Mouse (Mus musculus) gastrocnemius, postnatal 4 days (tissue): Measurements from ENCODE around the gene Gfral. TPM values are rescaled to one million over a fixed set of nuclear protein-coding genes. Genes with fewer than 3 reads are reported as not detected.

Experiments
- DNase-seq, 2 experiments: peaks; one replicate each; pipeline ENCODE4 v3.0.0; 2021 to 2022; ENCODE audit warnings: low spot score in 2 of 2, mixed read lengths in 2 of 2
- long read RNA-seq, 2 experiments: library from polyadenylated mRNA; stranded (forward); transcript quantifications; one replicate each; pipeline ENCODE4 v2.0.0; 2021
- total RNA-seq, 2 experiments: library from RNA; stranded (reverse); gene quantifications; 2 replicates each; pipeline ENCODE4 v1.2.3; 2021

The Gfral gene
- total RNA-seq = not detected
- long read RNA-seq, experiment 1 = 0 reads
- long read RNA-seq, experiment 2 = 0 reads

DNA sequence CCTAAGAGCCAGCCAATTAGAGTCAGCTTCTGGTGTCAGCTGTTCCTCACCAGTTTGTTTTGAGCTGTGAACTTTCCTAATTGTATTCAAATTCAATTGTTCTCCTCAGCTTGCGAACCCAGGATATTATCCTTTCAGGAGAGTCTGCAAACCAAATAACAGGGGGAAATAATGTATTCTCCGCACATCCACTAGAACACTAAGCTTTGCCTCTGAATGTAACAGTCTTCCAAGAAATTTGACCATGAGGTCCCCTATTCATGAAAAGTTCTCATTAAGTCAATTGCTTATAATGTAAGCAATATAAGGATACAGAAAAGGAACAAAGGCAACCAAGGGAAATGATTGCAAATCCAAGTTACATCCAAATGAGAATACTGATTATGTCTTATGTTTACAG lies at the start of gene Gfral:
Gfral (minus strand) TSS at position 101 of the 400 bp plus-strand sequence.
- no peak for DNase-seq

DNA sequence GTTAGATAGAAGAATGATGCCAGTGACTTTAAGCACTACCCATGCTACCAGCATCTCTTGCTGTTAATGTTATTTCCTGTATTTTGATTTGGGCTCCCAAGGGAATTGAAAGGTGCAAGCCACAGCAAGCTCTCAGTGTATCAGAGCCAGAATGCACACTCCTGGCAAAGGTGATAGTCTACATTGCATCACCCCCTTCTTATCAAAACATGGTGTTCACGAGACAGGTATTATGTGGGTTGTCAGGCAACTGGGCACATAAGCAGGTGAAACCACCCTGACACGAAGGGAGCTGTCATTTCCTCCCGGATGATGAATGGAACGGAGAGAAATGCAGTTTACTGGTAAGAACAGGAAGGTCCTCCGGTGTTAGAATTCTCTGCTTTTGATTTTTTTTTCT lies 44.3 kb upstream of the Gfral start:
- DNase-seq = no peak

DNA sequence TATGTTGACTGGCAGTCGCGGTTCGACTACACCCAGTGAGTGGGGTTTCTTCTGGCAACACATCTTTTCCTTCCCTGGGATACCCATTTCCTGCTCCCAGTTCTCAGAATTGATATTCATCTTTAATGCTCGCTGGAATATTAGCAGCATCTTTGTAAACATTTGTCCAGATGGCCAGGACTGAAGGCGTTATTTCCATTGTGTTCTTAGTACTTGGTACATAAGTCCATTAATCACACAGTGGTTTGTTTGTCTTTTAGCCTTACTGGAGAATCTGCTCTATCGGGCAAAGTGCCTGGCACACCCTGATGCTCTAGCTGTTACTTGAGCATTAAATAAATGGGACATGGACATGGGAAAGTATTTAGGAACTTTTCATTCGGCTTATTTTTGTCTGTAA lies 39.1 kb upstream of the Gfral start:
- no peak for DNase-seq

DNA sequence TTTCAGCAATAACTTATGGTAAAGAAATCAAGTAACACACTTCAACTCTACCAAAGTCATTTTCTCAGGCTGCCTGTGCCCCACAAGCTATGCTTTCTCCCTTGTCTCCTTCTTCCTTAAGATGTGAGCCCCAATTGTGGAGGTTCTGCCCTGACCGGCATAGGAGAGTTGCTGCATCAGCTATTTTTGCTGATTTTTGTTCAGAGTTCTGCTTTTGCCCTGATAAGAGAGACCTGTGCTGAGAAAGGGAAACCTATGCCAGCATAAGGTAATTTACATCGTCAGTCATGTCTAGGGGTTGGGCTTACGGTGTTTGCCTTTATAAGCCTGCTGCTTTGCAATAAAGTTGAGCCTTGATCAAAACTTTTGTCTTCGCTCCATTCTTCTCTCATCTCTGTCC lies 38.7 kb upstream of the Gfral start:
- no peak for DNase-seq

DNA sequence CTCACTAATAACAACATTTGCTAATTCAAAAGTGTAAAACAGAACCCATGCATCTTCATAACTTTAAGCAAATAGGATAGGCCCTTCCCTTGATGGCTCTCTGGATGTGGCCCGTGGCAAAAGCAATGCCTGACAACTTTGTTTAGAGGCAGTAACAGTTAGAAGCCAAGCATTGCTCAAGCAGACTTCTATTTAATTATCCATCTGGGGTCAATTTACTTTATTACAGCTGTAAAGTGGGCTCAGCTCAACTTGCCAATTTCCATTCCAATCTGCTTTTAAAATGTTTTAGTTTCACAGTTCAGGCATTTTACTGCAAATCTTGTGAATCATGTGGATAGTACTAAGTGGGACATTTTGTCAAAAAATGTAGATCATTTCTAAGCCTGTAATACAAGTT lies 28.9 kb upstream of the Gfral start:
- DNase-seq = no peak

DNA sequence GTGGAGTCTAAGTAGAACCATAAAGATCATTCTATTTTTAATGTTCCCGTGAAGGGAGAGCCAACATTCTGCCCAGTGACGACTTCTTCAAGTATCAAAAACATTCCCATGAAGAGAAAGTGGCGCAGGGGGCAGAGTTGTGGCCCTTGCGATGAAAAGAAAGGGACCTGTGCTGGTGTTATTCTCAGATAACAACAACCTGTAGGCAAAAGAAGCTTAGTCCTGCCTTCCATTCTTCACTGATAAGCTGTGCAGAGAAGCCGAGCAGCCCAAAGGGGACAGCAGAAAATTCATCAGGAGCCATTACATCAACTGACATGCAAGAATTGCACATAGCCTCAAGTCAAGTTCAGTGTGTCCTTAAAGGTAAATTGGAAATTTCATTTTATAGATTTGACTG lies 24.5 kb upstream of the Gfral start:
- no peak for DNase-seq

DNA sequence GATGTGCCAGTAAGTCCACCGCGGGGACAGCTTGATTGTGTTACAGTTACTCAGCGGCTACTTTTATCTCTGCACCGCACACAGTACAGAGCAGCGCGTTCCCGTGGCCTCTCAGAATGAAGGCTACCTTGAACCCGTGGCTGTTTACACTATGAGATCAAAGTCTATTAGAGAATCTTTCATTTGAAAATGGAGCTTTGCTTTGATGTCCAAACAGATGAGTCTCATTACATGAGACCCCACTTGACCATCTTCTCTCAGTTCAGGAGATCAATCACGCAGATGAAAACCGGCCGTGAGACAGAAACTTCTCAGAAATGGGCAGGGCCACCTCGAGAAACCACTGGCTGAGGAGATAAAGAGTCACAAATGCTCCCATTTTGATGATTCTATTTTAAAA lies 23.8 kb upstream of the Gfral start:
- no peak for DNase-seq

DNA sequence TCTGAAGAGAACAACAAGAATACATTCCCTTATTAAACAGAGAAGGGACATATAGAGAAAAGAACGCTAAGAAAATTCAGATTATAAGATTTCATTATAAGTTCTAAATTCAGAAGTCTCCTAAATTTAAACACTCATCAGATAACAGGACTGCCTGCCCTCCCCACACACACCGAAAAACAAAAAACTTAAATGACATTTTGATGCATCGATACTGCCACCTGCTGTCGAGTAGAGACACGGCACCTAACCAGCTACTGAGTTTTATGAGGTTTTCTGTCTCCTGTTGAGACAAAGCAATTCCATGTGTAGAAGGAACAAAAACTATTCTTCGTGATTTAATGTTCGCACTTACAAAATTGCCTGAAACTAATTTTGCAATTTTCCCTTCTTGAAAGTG lies 23.2 kb upstream of the Gfral start:
- DNase-seq = peak; percentile 26 to 54

DNA sequence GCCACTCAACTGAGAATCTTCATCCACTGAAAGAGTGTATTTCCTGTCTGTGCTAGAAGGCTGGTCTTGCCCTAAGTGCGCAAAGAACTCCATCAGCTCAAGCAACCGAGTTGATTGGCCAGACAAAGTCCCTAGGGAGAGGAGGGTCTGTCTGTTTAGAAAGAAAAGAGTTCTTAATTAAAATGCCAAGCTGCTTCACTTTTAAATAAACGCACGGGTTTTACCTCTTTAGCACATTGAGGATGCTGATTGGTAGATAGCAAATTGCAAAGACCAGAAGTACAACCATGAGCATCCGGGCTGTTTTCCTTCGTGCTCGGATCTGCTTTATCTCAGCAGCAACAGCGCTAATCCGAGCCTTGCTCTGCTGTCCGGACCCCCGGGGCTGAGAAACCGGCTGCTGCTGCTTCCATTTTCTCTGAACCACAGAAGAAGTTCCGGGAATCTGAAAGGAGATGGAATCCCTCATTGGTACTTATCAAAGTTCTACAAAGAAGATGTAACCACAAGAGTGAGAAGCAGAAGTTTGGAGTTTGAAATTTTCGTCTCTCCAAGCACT lies 22.6 kb upstream of the Gfral start:
- DNase-seq = peak in 1 of 2 experiments; percentile 38

DNA sequence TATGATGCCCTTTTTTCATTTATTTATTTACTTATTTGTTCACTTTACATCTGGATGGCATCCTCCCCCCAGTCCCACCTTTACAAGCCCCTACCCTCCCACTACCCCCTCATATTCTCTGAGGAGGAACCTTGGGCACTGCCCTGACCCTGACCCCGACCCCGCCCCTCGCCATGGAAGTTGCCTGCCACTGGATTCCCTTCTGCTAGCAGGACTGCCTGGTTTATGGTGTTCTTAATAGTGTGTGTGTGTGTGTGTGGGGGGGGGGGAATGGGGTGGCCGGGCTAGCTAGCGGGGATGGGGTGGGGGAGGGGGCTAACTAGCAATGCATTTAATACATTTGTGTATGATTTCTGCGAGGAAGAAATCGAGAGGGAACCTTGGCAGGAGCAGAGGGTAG lies 21.4 kb upstream of the Gfral start:
- no peak for DNase-seq

DNA sequence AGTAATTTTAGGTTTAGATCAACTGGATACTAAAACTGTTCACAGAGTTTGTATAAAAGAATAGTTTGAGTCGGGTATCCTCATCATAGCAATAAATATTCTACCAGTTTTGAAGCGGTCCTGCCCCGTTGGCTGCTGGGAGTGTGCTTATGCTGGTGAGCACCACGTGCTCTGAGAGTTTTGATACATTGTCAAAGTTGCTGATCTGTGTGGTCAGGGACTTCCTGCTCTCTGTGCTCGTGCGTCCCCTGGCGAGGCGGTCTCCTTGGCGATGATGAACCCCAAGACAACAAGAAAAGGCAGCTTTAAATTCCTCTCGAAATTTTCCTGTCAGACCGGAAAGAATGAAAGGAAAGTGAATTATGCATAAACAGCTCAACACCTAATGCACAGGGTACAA lies 16.9 kb upstream of the Gfral start:
- DNase-seq = peak in 1 of 2 experiments; percentile 12

DNA sequence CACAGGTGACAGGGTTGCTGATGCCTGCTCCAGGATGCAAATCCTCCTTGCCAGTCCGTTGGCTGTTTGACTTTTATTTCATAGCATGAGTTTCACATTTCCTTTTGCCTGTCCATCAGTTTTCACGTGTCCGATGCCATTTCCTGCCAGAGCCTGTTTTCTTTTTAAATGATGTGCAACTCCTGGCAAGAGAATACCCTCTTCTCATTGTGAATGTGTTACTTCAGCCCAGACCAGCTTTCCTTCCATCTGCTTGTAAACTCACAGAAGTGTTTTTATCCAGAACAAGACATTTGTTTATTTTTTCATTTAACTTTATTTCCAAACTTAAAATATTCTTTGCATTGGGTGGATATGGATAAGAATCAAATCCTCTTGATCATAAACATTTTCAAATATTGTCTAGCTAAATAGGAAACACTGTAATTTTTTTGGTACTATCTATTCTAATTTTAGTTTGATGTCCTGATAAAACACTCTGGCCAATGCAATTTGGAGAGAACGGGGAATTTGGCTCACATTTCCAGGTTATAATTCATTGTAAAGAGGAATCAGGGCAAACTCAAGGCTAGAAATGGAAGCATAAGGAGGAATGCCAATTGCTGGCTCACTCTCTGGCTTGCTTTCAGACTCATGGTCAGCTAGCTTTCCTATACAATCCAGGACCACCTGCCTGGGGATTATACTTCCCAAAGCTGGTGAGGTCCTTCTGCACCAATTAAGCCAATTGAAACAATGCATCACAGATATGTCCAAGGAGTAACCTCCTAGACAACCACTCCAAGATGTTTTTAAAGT lies 3.9 kb upstream of the Gfral start:
- DNase-seq = no peak

DNA sequence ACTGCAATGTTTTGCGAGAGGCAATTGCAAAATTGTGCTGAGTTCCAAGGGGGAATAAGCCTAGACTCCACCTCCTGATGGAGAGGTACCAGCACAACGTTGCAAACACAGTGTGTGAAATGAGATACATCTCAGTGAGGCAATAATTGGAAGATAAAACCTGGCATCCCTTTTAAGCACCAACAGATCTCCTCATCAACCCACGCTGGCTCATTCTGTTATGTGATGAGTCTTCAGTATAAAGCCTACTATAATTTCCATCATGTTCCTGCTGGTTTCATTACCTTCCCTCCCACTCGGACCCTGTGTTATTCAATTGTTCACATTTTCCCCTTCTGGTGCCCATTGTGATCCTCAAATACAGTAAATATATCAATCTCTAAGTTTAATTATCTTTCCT lies 1.2 kb upstream of the Gfral start:
- no peak for DNase-seq

DNA sequence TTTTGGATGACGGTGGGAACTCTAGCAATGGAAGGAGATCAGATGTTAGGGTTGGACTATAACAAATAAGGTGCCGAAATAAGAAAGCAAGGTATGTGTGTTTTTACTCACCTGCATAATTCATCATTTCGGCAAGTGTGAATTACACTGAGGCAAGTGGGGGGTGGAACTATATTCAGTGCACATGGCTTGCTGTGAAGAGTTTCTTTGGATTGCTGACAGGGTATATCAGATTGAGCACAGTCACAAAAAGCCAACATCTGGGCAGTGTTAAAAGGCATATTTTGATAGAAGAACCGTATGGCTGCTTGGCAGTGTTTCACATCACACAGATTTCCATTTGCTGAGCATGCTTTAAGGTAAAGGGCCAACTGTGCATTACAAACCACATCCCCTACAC lies 16.5 kb downstream of the Gfral start:
- DNase-seq = no peak

DNA sequence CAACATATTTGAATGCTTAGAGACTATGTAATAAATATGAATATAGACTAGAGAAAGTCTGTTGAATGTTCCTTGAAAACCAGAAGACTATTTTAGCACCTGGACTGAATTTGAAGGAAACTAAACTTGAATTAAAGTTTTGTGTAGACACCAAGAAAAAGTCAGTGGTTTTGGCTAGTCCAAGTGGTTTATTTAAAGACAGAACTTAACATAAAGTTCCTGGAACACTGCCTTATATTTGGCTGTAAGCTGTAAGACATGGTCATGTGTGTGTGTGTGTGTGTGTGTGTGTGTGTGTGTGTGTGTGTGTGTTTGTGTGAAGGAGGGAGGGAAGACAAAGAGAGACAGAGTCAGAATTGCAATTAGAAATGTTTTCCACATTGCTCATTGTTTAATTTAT lies 34.2 kb downstream of the Gfral start:
- DNase-seq = no peak

DNA sequence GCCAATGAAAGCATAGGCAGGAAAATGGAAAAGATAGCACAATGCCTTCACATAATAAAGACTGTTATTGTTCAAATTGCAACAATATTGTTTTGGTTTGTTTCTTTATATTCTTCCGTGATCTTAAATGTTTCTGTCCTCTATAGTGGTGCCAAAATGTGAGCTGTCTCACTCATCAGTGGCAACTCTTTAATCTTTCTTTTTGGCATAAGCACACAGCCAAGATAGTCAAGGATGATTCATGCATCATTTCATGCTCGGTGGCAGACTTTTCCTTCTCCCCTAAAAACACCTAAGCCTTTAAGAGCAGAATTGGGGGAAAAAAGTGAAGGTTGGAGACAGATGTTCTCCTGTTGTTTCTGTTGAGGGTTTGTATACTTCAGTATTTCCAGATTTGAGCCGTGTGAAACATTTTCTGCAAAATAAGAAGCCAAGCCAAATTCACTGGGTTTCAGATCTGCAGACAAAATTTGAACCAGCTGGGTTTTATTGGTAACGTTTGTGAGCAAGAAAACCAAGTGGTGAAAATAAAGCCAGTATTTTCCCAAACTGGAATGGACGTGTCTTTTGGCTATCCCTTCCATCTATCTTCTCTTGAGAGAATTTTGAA lies 40.7 kb downstream of the Gfral start:
- no peak for DNase-seq

DNA sequence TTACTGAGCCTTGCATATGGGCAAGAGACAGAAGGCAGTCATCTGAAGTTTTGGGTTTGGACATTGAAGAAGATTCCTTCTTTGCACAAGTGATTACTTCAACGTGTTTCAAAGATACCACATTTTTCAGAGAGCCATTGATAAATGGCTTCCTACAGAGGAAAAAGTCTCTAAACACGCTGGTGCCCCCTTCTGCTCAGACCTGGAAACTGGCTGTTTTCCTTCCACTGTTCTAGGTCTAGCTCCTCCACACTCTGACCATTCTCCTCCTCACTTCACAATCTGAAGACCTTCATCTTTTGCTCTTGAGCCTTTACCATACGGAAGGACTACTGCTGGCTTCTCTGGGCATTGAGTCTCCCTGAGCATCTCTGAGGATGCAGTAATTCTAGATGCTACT lies 45.1 kb downstream of the Gfral start:
- DNase-seq = no peak

DNA sequence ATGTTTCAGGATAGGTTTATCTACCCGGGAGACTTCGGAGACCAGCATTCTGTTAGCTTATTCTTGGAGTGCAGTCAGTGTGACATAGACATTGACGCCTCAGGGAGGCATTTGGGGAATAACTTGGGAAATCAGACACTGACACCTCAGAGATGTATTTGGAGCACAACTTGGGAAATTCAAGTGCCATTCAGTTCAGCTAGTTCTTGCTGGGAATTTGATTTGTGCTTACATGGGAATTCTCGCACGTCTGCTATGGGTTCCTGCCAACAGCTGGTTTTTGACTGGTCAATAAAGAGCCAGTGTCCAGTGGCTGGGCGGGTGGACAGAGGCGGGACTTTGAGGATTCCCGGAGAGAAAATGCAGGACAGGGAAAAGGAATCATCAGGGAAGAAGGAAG lies 51.0 kb downstream of the Gfral start:
- DNase-seq = no peak

DNA sequence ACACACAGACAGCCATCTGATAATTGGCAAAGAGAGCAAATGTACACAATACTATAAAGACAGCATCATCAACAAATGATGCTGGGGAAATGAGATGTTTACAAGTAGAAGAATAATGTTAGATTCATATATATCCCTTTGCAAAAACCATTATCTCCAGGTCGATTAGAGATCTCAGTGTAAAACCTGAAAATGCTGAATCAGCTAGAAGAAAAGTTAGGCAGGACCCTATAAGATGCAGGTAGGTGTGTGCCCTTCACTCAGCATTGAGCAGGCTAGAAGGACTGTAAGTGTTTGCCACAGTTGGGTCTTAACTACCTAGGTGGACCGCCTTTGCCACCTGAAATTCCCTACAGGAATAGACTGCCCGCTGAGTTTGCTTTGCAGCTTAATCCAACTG lies 67.9 kb downstream of the Gfral start:
- no peak for DNase-seq

DNA sequence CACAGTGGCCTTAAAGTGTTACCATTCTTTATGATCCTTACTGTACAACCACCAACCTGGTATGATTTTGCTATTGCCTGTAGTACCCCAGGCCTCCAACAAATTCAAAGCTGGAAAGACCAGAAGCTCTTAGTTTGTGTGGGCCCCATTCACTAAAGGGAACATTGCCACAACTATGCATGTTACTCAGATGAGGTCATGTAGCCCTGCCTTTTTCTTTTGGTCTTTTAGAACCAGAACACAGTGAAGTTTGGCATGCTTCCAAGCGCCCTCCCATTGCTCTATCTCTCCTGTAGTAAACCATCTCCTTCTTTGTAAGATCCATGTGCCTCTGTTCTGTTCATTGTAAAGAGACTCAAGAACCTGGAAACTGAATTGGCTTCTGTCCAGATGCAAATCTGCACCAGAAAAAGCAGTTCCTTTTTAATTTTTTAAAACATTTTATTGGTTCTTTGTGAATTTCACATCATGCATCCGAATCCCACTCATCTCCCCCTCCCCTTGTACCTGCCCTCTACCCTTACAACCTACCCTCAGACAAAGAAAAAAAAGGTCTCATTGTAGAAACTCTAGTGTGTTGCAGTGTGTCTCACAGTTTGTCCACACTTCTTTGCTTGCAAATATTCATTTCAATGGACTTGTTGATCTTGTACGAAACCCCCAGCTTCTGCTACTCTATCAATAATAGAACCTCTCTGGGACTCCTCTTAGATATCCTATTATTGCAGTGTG lies 74.9 kb downstream of the Gfral start:
- peak; percentile 25 to 39 for DNase-seq

DNA sequence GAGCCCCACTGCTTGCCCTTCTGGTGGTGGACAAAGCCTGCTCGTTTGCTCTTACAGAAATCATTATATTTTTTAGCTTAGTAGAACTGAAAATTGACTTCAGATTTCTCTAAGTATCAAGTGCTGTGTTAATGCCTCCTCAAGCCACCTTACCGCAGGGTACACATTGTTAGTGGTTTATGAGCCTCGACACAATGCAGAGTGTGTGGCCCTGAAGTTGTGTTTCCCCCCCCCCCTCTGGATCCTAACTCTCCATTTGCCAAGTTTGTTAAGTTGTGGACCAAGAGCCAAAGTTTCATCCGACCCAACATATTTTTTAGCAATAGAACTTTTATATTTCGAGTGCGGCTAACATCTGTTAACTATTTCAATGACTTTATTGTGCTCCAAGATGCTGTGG lies 79.4 kb downstream of the Gfral start:
- no peak for DNase-seq

DNA sequence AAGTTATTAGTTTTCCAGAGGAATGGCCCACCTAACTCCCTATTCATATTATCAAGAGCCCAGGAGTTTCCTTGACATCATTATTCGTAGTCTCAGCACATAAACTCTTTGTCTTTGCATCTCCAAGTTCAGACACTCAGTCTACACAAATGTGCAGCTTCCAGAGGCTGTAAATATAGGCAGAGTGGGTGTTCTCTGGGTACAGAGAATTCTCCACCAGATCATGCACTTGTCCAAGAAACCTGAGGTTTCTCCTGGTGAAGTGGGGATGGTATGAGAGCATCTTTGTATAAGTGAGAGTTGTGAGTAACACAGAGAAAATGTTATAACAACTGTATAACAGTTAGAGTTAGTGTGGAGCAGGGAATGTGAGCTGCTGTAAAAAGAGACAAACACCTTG lies 84.1 kb downstream of the Gfral start:
- DNase-seq = no peak
